Mouse (Mus musculus) stomach, postnatal 0 days (tissue): ENCODE data around the gene Zbtb33. TPM values are rescaled to one million over a fixed set of nuclear protein-coding genes. Genes with fewer than 3 reads are reported as not detected.
"Not testable (repeated sequence)": the region's sequence is repeated elsewhere in the genome, so short reads cannot be mapped to it uniquely, and the experiment has no call there.

Experiments used
- ATAC-seq: fragments of 200-750 bp; cut with Nextera tagmentation; 2 replicates; pipeline ENCODE4 v1.8.0; 2017; ENCODE audit not compliant: low FRiP score, low TSS enrichment
- DNase-seq: peaks from one replicate; pipeline ENCODE4 v3.0.0-alpha.2; 2016; ENCODE audit warnings: low spot score
- H3K27ac ChIP-seq: fragments of 300-500 bp; sonication (generic); replicated peaks from 2 replicates; pipeline ENCODE4 v1.5.1; 2014; ENCODE audit warnings: mild to moderate bottlenecking, control low read depth
- H3K27me3 ChIP-seq: fragments of 300-500 bp; sonication (generic); 2 replicates; pipeline ENCODE4 v1.6.1; 2014; ENCODE audit warnings: low read length; ENCODE audit not compliant: control insufficient read depth, insufficient read depth
- H3K36me3 ChIP-seq: fragments of 300-500 bp; sonication (generic); 2 replicates; pipeline ENCODE4 v1.6.1; 2014; ENCODE audit warnings: low read length, mixed read lengths; ENCODE audit not compliant: control insufficient read depth, insufficient read depth
- H3K4me1 ChIP-seq: fragments of 300-500 bp; sonication (generic); replicated peaks from 2 replicates; pipeline ENCODE4 v1.6.1; 2014; ENCODE audit warnings: antibody characterized with exemption; ENCODE audit not compliant: control insufficient read depth, insufficient read depth
- H3K4me2 ChIP-seq: fragments of 300-500 bp; sonication (generic); replicated peaks from 2 replicates; pipeline ENCODE4 v1.6.1; 2014; ENCODE audit warnings: low read depth, mild to moderate bottlenecking, control low read depth, moderate library complexity
- H3K4me3 ChIP-seq: fragments of 300-500 bp; sonication (generic); 2 replicates; pipeline ENCODE4 v1.5.1; 2014; ENCODE audit warnings: low read depth, low read length, control low read depth
- H3K9ac ChIP-seq: fragments of 300-500 bp; sonication (generic); 2 replicates; pipeline ENCODE4 v1.6.1; 2014; ENCODE audit warnings: mild to moderate bottlenecking, low read length, control low read depth, mixed read lengths
- H3K9me3 ChIP-seq: fragments of 300-500 bp; sonication (generic); 2 replicates; pipeline ENCODE4 v1.6.1; 2016; ENCODE audit warnings: low read length; ENCODE audit not compliant: control insufficient read depth
- CTCF ChIP-seq: IDR thresholded peaks from 2 replicates; pipeline ENCODE4 v1.5.1; 2016; ENCODE audit warnings: antibody characterized with exemption, low read depth, mild to moderate bottlenecking, moderate library complexity
- EP300 ChIP-seq: optimal IDR thresholded peaks from 2 replicates; pipeline ENCODE3; 2016; ENCODE audit warnings: antibody characterized with exemption
- WGBS: fragments of 180-500 bp; shearing (Covaris S2); extraction: QIAGEN DNeasy Blood & Tissue Kit; methylation state at CpG from one replicate; pipeline ENCODE4 v1.1.7; 2014; 5-methylcytosine and 5-hydroxymethylcytosine counted together
- polyA plus RNA-seq: library from polyadenylated mRNA; unstranded; fragments of >200 nt; fragmentation: Nextera tagmentation; extraction: Ambion mirVana; gene quantifications from 2 replicates; pipeline ENCODE4 v1.2.1, GENCODE M21; 2015

Zbtb33 gene
- polyA plus RNA-seq, result 1.7 and 2.0 TPM in 2 replicates

DNA sequence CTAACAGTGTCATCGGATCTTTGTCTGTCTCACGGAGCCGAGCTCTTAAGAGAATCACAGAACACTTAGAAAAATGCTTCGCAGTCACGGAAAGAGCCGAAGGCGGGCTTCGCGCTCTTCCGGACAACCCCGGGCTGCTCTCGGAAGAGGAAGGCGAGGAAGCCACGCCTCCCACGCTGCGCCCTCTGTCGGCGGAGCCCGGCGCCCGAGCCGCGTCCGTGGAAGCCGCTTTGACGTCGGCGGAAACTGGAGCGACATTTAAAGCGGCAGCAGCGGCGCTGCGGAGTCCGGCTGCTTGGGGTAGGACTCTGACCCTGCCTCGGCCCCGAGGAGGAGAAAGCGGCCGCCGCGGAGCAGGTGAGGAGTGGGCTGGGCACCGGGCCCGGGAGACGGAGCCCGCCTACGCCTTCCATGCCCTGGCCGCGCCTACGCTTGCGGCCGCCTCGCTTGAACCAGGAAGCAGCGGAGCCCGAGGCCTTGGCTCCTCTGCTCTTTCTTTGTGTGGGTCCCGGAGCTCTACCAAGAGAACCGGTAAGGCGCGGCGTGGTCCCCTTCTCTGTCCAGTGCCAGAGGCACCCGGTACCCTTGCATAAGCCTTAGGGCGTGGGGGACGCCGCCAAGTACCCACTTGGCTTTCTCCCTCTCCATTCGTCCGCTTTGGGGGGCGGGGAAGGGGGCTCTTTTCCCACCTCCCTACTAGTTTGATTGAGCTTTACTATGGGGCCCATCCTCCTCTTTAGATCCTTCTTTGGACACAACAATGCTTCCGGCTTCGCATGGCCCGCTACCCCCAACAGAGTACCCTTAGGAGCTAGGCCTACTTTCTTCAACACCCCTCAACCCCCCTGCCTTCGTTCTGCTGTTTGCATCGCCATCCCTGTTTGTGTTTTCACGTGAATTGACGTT is at the start of gene Zbtb33:
Gene Zbtb33, plus strand, starts transcription at position 242 of the 906 bp plus-strand sequence.
- DNase-seq (peak; percentile 90), ATAC-seq (peak; percentile 98)
- TF ChIP-seq CTCF (peak; percentile 89), EP300 (no peak)
- no peaks in the 10 kb centered on the region for H3K36me3 ChIP-seq
- WGBS, result 24% methylated on average over 28 of the region's 72 CpGs
- H3K4me3 ChIP-seq, result peak within 1 kb of the TSS; percentile 62
- peak within 1 kb of the TSS; percentile 91 for H3K27ac ChIP-seq
- no peaks in the 10 kb centered on the region for H3K9me3 ChIP-seq
- H3K4me2 ChIP-seq, result peak within 1 kb of the TSS; percentile 52
- no peaks in the 10 kb centered on the region for H3K4me1 ChIP-seq
- no peaks in the 10 kb centered on the region for H3K27me3 ChIP-seq
- H3K9ac ChIP-seq, result peak within 1 kb of the TSS; percentile 78

GRCm38 (mm10) chrX:38159097-38159496 is 30.5 kb upstream of the Zbtb33 start:
- H3K4me3 ChIP-seq, result no peak overlapping the region
- no peak overlapping the region for H3K4me2 ChIP-seq
- no peaks in the 10 kb centered on the region for H3K27me3 ChIP-seq
- H3K9me3 ChIP-seq, result no peaks in the 10 kb centered on the region
- WGBS, result 58% methylated on average over 1 of the region's 1 CpGs
- no peaks in the 10 kb centered on the region for H3K36me3 ChIP-seq
- DNase-seq, result no peak
- no peak for ATAC-seq
- no peak overlapping the region for H3K27ac ChIP-seq
- no peaks in the 10 kb centered on the region for H3K4me1 ChIP-seq
- TF ChIP-seq CTCF (peak; percentile 47; the same call in 1 of the 2 replicates), EP300 (no peak)
- H3K9ac ChIP-seq, result no peak overlapping the region

DNA sequence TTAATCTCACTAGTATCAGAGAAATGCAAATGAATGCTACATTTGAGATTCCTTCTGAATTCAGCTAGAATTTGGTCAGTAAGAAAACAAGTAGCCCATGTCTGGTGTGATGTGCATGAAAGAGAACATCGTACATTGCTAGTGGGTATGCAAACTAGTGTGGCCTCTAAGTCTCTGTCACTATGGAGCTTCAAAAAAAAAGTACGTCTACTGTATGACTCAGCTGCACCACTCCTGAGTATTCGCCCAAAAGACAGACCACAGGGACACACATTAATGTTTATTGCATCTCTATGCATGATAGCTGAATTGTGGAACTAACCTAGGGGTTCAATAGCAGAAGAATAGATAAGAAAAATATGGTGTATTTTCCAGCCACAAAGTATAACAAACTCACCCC is 24.3 kb upstream of the Zbtb33 start:
- TF ChIP-seq CTCF, result no peak
- TF ChIP-seq EP300, result no peak
- Histone ChIP-seq H3K27ac (no peak overlapping the region), H3K4me2 (no peak overlapping the region), H3K4me3 (no peak overlapping the region), H3K9me3 (no peaks in the 10 kb centered on the region), H3K27me3 (no peaks in the 10 kb centered on the region), H3K4me1 (no peaks in the 10 kb centered on the region), H3K9ac (no peak overlapping the region), H3K36me3 (no peaks in the 10 kb centered on the region)
- ATAC-seq (no peak), DNase-seq (no peak)
- 82% methylated on average over 3 of the region's 3 CpGs for WGBS

DNA sequence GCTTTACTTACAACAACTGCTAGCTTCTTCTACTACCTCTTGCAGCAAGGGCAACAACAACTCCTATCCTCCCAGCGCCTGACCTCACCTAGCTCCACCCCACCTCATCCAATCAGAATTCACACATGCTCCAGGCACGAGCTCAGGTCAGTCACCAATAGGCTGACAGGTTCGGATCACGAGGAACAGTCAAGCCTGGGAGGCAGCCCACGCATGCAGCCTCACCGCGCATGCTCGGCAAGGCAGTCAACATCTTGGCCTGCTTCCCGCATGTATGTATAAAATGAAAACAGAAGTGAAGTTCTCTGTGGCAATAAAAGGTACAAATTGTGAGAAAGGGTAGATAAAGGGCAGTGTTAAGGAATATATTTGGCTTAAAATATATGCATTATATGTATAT is 23.5 kb upstream of the Zbtb33 start:
- ATAC-seq (no peak), DNase-seq (no peak)
- Histone ChIP-seq H3K9ac (no peak overlapping the region), H3K4me3 (no peak overlapping the region), H3K4me2 (no peak overlapping the region), H3K4me1 (no peaks in the 10 kb centered on the region), H3K9me3 (no peaks in the 10 kb centered on the region), H3K36me3 (no peaks in the 10 kb centered on the region), H3K27me3 (no peaks in the 10 kb centered on the region), H3K27ac (no peak overlapping the region)
- 78% methylated on average over 9 of the region's 9 CpGs for WGBS
- TF ChIP-seq EP300 (no peak), CTCF (no peak)

GRCm38 (mm10) chrX:38166592-38166991 is 23.0 kb upstream of the Zbtb33 start:
- no peaks in the 10 kb centered on the region for H3K27me3 ChIP-seq
- no peaks in the 10 kb centered on the region for H3K36me3 ChIP-seq
- H3K27ac ChIP-seq, result no peak overlapping the region
- ATAC-seq (no peak), DNase-seq (no peak)
- no peak overlapping the region for H3K9ac ChIP-seq
- 69% methylated on average over 4 of the region's 4 CpGs for WGBS
- H3K4me2 ChIP-seq, result no peak overlapping the region
- TF ChIP-seq EP300 (no peak), CTCF (no peak)
- H3K9me3 ChIP-seq, result no peaks in the 10 kb centered on the region
- no peak overlapping the region for H3K4me3 ChIP-seq
- H3K4me1 ChIP-seq, result no peaks in the 10 kb centered on the region

GRCm38 (mm10) chrX:38179891-38180310 is 9.7 kb upstream of the Zbtb33 start:
- peak; percentile 28 for DNase-seq

More at GRCm38 (mm10) chrX:38179891-38180310, 9.7 kb upstream of the Zbtb33 start:
- not testable (repeated sequence) for H3K27me3 ChIP-seq, H3K9ac ChIP-seq, H3K4me1 ChIP-seq, H3K27ac ChIP-seq, H3K36me3 ChIP-seq, H3K9me3 ChIP-seq
- Histone ChIP-seq H3K4me3 (peak overlapping the region; percentile 20; the same call in 1 of the 2 replicates), H3K4me2 (peak overlapping the region; percentile 40; the same call in 1 of the 2 replicates)
- 38% methylated on average over 19 of the region's 19 CpGs for WGBS
- ATAC-seq, result 0 out of 2 replicates have a peak, but pooled peaks have one; percentile 66
- TF ChIP-seq CTCF, result peak; percentile 72
